Mouse (Mus musculus) megakaryocyte, adult 5-6 weeks (primary cell): ENCODE results near the gene Rpl5. TPM values are rescaled to one million over a fixed set of nuclear protein-coding genes. Genes with fewer than 3 reads are reported as not detected.

ENCODE experiments used
- ATAC-seq: 2 replicates; pipeline ENCODE4 v1.8.0; 2016; ENCODE audit warnings: mild to moderate bottlenecking, inconsistent platforms; ENCODE audit not compliant: poor library complexity, severe bottlenecking
- total RNA-seq, 2 experiments: library from RNA; stranded (forward) in 1 of 2; stranded (reverse) in 1 of 2; fragments of 153-499, 151-499 nt in 1 of 2; fragments of 221-1000, 200-1000 nt in 1 of 2; gene quantifications; 2 replicates each; pipeline versions ENCODE4 v1.2.3 to v1.2.4; 2015 to 2017

Rpl5 gene
- total RNA-seq (2015) (281 and 294 TPM in 2 replicates), total RNA-seq (2017) (116 and 124 TPM in 2 replicates)

- ATAC-seq: peak; percentile 97
Observed at GRCm38 (mm10) chr5:107900206-107901013, at the start of gene Rpl5. Gene Rpl5 (plus strand): TSS chr5:107900502.

GRCm38 (mm10) chr5:107853807-107854206 lies 46.5 kb upstream of the Rpl5 start:
- ATAC-seq: no peak

GRCm38 (mm10) chr5:107854556-107854955 lies 45.7 kb upstream of the Rpl5 start:
- no peak for ATAC-seq

GRCm38 (mm10) chr5:107855546-107855945 lies 44.8 kb upstream of the Rpl5 start:
- peak; percentile 65 for ATAC-seq

- peak; percentile 82; the same call in 1 of the 2 replicates for ATAC-seq
Observed at GRCm38 (mm10) chr5:107858963-107859362, 41.3 kb upstream of the Rpl5 start.

- no peak for ATAC-seq
Observed at GRCm38 (mm10) chr5:107863971-107864370, 36.3 kb upstream of the Rpl5 start.

- peak; percentile 75 for ATAC-seq
Observed at GRCm38 (mm10) chr5:107866127-107867126, 33.9 kb upstream of the Rpl5 start.

- ATAC-seq: peak; percentile 49
Observed at GRCm38 (mm10) chr5:107867970-107868904, 32.1 kb upstream of the Rpl5 start.

- peak; percentile 69 for ATAC-seq
Observed at GRCm38 (mm10) chr5:107868905-107869424, 31.3 kb upstream of the Rpl5 start.

GRCm38 (mm10) chr5:107869701-107870100 lies 30.6 kb upstream of the Rpl5 start:
- ATAC-seq: peak; percentile 16

- no peak for ATAC-seq
Observed at GRCm38 (mm10) chr5:107873330-107873729, 27.0 kb upstream of the Rpl5 start.

- no peak for ATAC-seq
Observed at GRCm38 (mm10) chr5:107873886-107874302, 26.4 kb upstream of the Rpl5 start.

GRCm38 (mm10) chr5:107874561-107875260 lies 25.6 kb upstream of the Rpl5 start, which contains the start of gene Evi5:
Gene Evi5 (minus strand): TSS chr5:107875107.
- peak; percentile 75 for ATAC-seq

- ATAC-seq: no peak
Observed at GRCm38 (mm10) chr5:107875261-107875611, 25.1 kb upstream of the Rpl5 start.

- ATAC-seq: no peak
Observed at GRCm38 (mm10) chr5:107877053-107877452, 23.2 kb upstream of the Rpl5 start.

- ATAC-seq: no peak
Observed at GRCm38 (mm10) chr5:107880710-107881109, 19.6 kb upstream of the Rpl5 start.

GRCm38 (mm10) chr5:107889994-107890888 lies 10.1 kb upstream of the Rpl5 start:
- no peak for ATAC-seq

GRCm38 (mm10) chr5:107891515-107891914 lies 8.8 kb upstream of the Rpl5 start:
- ATAC-seq: peak; percentile 72
